Mouse (Mus musculus) intestine, embryonic 15.5 days (tissue): ENCODE measurements around the gene Ptgs2. TPM values are rescaled to one million over a fixed set of nuclear protein-coding genes. Genes with fewer than 3 reads are reported as not detected.

Experiments used
- polyA plus RNA-seq: library from polyadenylated mRNA; unstranded; fragments of >200 nt; fragmentation: Nextera tagmentation; extraction: Ambion mirVana; gene quantifications from 2 replicates; pipeline ENCODE4 v1.2.1, GENCODE M21; 2015

Gene Ptgs2
- polyA plus RNA-seq, 1 experiment from 2014 or later, result 1.2 TPM

Other genes starting within 250 kb of the Ptgs2 start
- 31.3 and 39.5 TPM in 2 replicates for gene Pla2g4a, start 138.7 kb upstream of the Ptgs2 start, polyA plus RNA-seq
- not detected in 2 replicates for gene Pdc, start 219.4 kb downstream of the Ptgs2 start, polyA plus RNA-seq